Mouse (Mus musculus): ENCODE data around the gene Aqp11. TPM values are rescaled to one million over a fixed set of nuclear protein-coding genes. Genes with fewer than 3 reads are reported as not detected.
A peak's percentile ranks its signal among the peaks of the same experiment; 100 is the strongest.

Gene Aqp11
- polyA plus RNA-seq, 1 experiment: 3.3 TPM

DNA sequence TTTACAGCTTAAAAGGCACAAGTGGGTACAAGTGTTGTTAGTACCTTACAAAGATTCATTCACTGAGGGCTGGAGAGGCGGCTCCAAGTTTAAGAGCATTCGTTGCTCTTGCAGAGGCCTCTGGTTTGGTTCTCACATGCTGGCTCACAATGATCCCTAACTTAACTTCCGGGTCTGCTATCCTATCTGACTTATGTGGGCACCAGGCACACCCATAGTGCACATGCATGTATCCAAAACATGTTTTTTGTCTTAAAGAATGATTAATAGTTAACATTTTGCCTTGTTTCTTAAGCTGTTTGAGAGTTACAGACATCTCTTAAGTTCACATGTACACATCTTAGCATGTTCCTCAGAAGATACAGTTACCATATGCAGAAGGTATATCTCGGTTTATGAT, 37.9 kb downstream of the Aqp11 start:
- Histone ChIP-seq H3K4me1 (ENCODE audit: control insufficient read depth, insufficient read depth, insufficient read length, low read length) (peaks cover 6% of the 10 kb centered on the region), H3K4me3 (ENCODE audit: insufficient read depth, low read depth, low read length) (no peak overlapping the region), H3K27ac (replicated peaks; ENCODE audit: low read depth, low read length) (no peak overlapping the region)

DNA sequence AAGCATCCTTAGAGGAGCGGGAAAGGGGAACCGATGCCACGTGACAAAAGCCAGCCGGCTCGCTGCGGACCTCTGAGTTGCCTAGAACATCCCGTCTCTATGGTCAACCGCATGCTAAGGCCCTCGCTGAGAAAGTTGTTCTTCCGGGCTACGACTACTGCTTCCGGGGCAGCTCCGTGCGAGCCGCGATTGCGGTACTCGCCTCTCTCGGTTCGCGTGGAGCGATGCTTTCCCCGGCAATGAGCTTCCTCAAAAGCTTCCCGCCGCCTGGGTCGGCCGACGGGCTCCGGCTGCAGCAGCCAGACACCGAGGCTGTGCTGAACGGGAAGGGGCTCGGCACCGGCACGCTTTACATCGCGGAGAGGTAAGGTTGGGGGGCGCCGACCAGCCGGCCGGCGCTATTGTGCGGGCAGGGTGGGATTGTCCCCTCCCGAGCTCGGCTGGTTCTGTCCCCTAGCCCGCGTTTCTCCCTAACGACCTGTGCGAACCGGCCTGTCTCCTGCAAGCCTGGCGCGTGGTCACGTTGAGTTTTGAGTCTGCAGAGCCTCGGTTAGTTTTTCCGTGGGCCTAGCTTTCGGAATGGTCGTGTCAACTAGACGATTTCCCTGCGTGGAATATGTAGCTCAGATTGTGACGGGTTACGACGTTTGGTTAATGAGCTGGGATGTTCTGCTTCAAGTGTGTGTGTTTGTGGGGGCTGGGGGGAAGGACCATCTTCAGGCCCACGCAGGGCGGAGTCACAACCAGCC, 41.4 kb downstream of the Aqp11 start, which contains the start of gene Clns1a:
Gene Clns1a, plus strand, starts transcription at position 129 of the 749 bp plus-strand sequence.
- Histone ChIP-seq H3K27ac (replicated peaks; ENCODE audit: low read depth, low read length) (peak within 1 kb of the TSS; percentile 45), H3K4me3 (ENCODE audit: insufficient read depth, low read depth, low read length) (peak within 1 kb of the TSS; percentile 93), H3K4me1 (ENCODE audit: control insufficient read depth, insufficient read depth, insufficient read length, low read length) (peaks cover 6% of the 10 kb centered on the region)

DNA sequence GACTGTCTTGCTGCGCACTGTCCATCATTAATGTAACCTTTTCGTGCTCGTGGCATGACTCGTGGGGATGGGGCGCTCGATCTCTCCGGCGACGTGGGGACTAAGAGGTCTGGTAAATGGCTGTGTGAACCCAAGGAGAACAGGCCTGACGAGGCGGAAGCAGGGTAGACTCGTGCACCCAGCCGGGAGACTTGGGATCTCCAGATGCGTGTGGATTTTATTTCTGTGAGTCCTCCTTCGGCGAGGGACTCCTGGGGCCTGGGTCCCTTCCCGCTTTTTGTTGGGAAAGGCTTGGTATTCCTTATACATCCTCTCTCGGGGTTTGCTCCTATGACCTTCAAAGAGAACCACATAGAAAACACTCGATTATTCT, 42.0 kb downstream of the Aqp11 start:
- Histone ChIP-seq H3K27ac (replicated peaks; ENCODE audit: low read depth, low read length) (peak overlapping the region; percentile 45), H3K4me3 (ENCODE audit: insufficient read depth, low read depth, low read length) (peak overlapping the region; percentile 93), H3K4me1 (ENCODE audit: control insufficient read depth, insufficient read depth, insufficient read length, low read length) (peaks cover 4% of the 10 kb centered on the region)

DNA sequence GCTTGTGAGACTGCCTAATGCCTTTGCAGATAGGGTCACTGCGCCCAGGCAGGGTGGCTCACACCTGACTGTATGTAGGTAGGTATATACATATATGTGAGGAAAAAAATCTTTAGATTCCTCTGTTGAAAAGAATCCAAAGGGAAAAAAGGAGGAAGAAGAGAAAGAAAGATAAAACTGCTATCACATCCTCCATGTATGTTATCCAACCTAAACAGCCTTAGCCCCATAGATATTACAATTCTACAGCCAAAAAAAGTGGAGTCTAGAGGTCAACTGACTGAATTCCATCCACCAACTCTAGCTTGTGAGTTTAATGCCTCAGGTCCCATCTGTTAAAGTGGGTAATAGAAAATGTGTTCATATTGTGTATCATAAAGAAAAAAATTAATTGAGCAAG, 42.6 kb downstream of the Aqp11 start:
- Histone ChIP-seq H3K4me3 (ENCODE audit: insufficient read depth, low read depth, low read length) (no peak overlapping the region), H3K4me1 (ENCODE audit: control insufficient read depth, insufficient read depth, insufficient read length, low read length) (peaks cover 4% of the 10 kb centered on the region), H3K27ac (replicated peaks; ENCODE audit: low read depth, low read length) (no peak overlapping the region)

DNA sequence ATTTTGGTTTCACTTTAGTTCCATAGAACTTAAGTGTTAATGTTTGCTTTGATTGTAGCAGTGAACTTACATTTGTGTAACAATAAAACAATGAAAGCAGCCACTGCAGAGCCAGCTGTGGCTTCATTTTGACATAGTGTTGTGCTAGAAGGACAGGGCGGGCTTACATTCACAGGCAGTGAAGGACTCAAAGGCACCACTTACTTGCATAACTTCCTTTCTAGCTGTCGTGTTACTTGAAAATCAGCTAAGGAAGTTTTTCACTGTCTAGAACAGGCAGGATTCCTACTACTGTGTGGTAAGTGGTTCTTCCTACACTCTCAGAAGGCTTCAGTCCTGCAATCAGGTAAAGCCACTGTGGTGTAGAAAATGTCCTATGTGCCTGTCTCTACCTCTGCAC, 50.3 kb downstream of the Aqp11 start:
- no peak overlapping the region for H3K4me3 ChIP-seq (ENCODE audit: insufficient read depth, low read depth, low read length)
- H3K27ac ChIP-seq (replicated peaks; ENCODE audit: low read depth, low read length): no peak overlapping the region
- no peaks in the 10 kb centered on the region for H3K4me1 ChIP-seq (ENCODE audit: control insufficient read depth, insufficient read depth, insufficient read length, low read length)

DNA sequence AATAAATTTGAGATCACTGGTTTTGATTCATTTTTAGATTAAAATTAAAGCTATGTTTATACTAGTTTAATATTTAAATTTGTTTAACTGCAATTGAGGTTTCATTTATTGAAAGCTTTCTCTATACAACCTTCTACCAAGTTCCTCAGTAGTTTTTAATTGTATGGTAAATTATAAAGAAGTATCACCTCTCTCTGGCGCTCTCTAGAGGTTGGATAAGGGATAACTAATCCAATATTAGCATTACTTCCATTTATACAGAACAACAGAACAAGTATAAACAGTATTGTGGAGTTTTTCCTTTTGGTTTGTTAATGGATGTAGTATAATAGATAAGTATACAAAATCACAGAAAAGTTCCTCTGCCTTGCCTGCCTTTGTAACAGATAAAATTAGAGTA, 58.9 kb downstream of the Aqp11 start:
- Histone ChIP-seq H3K27ac (replicated peaks; ENCODE audit: low read depth, low read length) (no peak overlapping the region), H3K4me3 (ENCODE audit: insufficient read depth, low read depth, low read length) (no peak overlapping the region), H3K4me1 (ENCODE audit: control insufficient read depth, insufficient read depth, insufficient read length, low read length) (no peaks in the 10 kb centered on the region)

Other genes with a start within 250 kb of the Aqp11 start
- gene Aamdc, start 158.8 kb downstream of the Aqp11 start, polyA plus RNA-seq (2012; ENCODE audit: insufficient read depth, insufficient read length, missing spikeins): 144 and 173 TPM in 2 replicates
- 9.0 and 9.5 TPM in 2 replicates for gene Rsf1, start 158.4 kb downstream of the Aqp11 start, polyA plus RNA-seq (2012; ENCODE audit: insufficient read depth, insufficient read length, missing spikeins)
- 35.8 and 36.6 TPM in 2 replicates for gene Clns1a, start 41.7 kb downstream of the Aqp11 start, polyA plus RNA-seq (2012; ENCODE audit: insufficient read depth, insufficient read length, missing spikeins)
- gene Pak1, start 50.3 kb upstream of the Aqp11 start, polyA plus RNA-seq (2012; ENCODE audit: insufficient read depth, insufficient read length, missing spikeins): 1.6 and 1.9 TPM in 2 replicates
- gene Gdpd4, start 181.7 kb upstream of the Aqp11 start, polyA plus RNA-seq (2012; ENCODE audit: insufficient read depth, insufficient read length, missing spikeins): not detected in 2 replicates